Mouse (Mus musculus) midbrain, embryonic 16.5 days (tissue): ENCODE data around the gene 0610030E20Rik. TPM values are rescaled to one million over a fixed set of nuclear protein-coding genes. Genes with fewer than 3 reads are reported as not detected.

Experiments used
- ATAC-seq: fragments of 200-750 bp; cut with Nextera tagmentation; 2 replicates; pipeline ENCODE4 v1.8.0; 2017; ENCODE audit warnings: moderate TSS enrichment
- H3K27ac ChIP-seq: fragments of 300-500 bp; sonication (generic); 2 replicates; pipeline ENCODE4 v1.5.1; 2014; ENCODE audit warnings: mild to moderate bottlenecking, low read length, mixed read lengths
- H3K27me3 ChIP-seq: fragments of 300-500 bp; sonication (generic); 2 replicates; pipeline ENCODE4 v1.6.1; 2014; ENCODE audit warnings: low read depth, low read length, mixed read lengths; ENCODE audit not compliant: control insufficient read depth, insufficient read depth
- H3K36me3 ChIP-seq: fragments of 300-500 bp; sonication (generic); 2 replicates; pipeline ENCODE4 v1.6.1; 2014; ENCODE audit warnings: mild to moderate bottlenecking, low read length, moderate library complexity, mixed read lengths; ENCODE audit not compliant: control insufficient read depth, insufficient read depth
- H3K4me1 ChIP-seq: fragments of 300-500 bp; sonication (generic); 2 replicates; pipeline ENCODE4 v1.6.1; 2014; ENCODE audit warnings: mild to moderate bottlenecking, low read length, mixed read lengths; ENCODE audit not compliant: control insufficient read depth, insufficient read depth
- H3K4me2 ChIP-seq: fragments of 300-500 bp; sonication (generic); 2 replicates; pipeline ENCODE4 v1.6.1; 2014; ENCODE audit warnings: mild to moderate bottlenecking, low read length, mixed read lengths
- H3K4me3 ChIP-seq: fragments of 300-500 bp; sonication (generic); 2 replicates; pipeline ENCODE4 v1.5.1; 2014; ENCODE audit warnings: low read depth, mild to moderate bottlenecking, low read length, moderate library complexity, mixed read lengths
- H3K9ac ChIP-seq: fragments of 300-500 bp; sonication (generic); 2 replicates; pipeline ENCODE4 v1.6.1; 2014; ENCODE audit warnings: low read depth, low read length, mixed read lengths
- H3K9me3 ChIP-seq: fragments of 300-500 bp; sonication (generic); replicated peaks from 2 replicates; pipeline ENCODE4 v1.6.1; 2014; ENCODE audit warnings: mild to moderate bottlenecking, low read length, mixed read lengths; ENCODE audit not compliant: control insufficient read depth, poor library complexity, severe bottlenecking
- WGBS: fragments of 180-500 bp; shearing (Covaris S2); extraction: QIAGEN DNeasy Blood & Tissue Kit; methylation state at CpG from one replicate; pipeline ENCODE4 v1.1.7; 2014; 5-methylcytosine and 5-hydroxymethylcytosine counted together
- polyA plus RNA-seq: library from polyadenylated mRNA; unstranded; fragments of >200 nt; fragmentation: Nextera tagmentation; extraction: Ambion mirVana; gene quantifications from 2 replicates; pipeline ENCODE4 v1.2.1, GENCODE M21; 2015

Gene 0610030E20Rik
- polyA plus RNA-seq, 1 experiment from 2014 or later: 16.5 TPM

DNA sequence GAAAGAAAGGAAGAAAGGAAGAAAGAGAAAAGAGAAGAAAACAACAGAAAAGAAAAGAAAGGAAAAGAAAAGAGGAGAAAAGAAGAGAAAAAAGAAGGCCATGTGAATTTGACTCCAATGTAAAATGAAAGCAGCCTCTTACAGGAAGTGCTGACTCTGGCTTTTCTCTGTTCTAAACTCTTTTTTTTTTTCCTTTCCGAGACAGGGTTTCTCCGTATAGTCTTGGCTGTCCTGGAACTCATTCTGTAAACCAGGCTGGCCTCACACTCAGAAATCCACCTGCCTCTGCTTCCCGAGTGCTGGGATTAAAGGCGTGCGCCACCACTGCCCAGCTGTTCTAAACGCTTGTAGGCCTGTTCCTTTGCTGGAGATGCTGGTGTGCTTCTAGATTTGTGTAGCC lies 35.4 kb downstream of the 0610030E20Rik start:
- no peaks in the 10 kb centered on the region for H3K4me1 ChIP-seq
- H3K9ac ChIP-seq: no peak overlapping the region
- no peaks in the 10 kb centered on the region for H3K9me3 ChIP-seq
- 82% methylated on average over 6 of the region's 6 CpGs for WGBS
- H3K27ac ChIP-seq: no peak overlapping the region
- H3K4me2 ChIP-seq: no peak overlapping the region
- H3K27me3 ChIP-seq: peaks cover 17% of the 10 kb centered on the region
- no peak overlapping the region for H3K4me3 ChIP-seq
- ATAC-seq: no peak
- H3K36me3 ChIP-seq: no peaks in the 10 kb centered on the region

- H3K9ac ChIP-seq: no peak overlapping the region
- no peak overlapping the region for H3K4me3 ChIP-seq
- no peaks in the 10 kb centered on the region for H3K36me3 ChIP-seq
- ATAC-seq: no peak
- no peak overlapping the region for H3K4me2 ChIP-seq
- no peaks in the 10 kb centered on the region for H3K9me3 ChIP-seq
- H3K27me3 ChIP-seq: peaks cover 17% of the 10 kb centered on the region
- no peak overlapping the region for H3K27ac ChIP-seq
- WGBS: 85% methylated on average over 6 of the region's 6 CpGs
- no peaks in the 10 kb centered on the region for H3K4me1 ChIP-seq
Observed at GRCm38 (mm10) chr6:72383142-72383820, 36.2 kb downstream of the 0610030E20Rik start.

DNA sequence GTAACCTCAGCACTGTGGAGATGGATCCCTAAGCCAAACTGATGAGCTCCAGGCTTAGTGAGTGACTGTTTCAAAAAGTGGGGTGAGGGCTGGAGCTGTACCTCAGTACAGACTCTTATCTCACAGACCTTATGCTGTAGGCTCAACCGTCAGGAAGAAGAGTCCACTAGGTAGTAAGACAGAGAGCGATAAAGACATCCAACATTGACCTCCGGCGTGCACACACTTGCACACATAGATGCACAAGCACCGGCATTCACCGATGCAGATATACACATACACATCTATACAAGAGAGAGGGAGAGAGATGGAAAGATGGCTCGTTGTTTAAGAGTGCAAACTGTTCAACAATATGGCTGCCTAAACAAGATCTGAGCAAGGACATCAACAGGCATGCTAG lies 36.8 kb downstream of the 0610030E20Rik start:
- Histone ChIP-seq H3K27ac (no peak overlapping the region), H3K4me1 (no peaks in the 10 kb centered on the region), H3K4me3 (no peak overlapping the region), H3K9ac (no peak overlapping the region), H3K4me2 (no peak overlapping the region), H3K36me3 (no peaks in the 10 kb centered on the region), H3K27me3 (peaks cover 17% of the 10 kb centered on the region), H3K9me3 (no peaks in the 10 kb centered on the region)
- ATAC-seq: no peak
- 92% methylated on average over 7 of the region's 7 CpGs for WGBS

DNA sequence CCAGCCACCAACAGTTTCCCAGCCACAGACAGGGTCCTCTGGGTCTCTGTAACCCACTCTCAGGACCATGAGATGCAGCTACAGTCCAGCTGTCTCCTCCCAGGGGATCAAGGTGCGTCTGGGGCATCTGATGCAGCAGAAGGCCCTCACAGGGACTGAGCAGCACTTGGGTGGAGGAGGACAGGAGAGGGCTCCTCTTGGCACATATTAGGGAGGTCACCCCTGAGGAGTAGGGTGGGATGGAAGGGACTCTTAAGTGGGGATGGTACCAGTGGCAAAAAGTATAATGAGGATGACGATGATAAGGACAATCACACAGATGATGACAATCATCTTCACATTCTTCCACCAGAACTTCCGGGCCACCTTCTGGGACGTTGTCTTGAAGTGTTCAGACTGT lies 38.1 kb downstream of the 0610030E20Rik start:
- no peak overlapping the region for H3K4me2 ChIP-seq
- WGBS: 90% methylated on average over 4 of the region's 4 CpGs
- H3K9me3 ChIP-seq: no peaks in the 10 kb centered on the region
- H3K27ac ChIP-seq: no peak overlapping the region
- no peak overlapping the region for H3K9ac ChIP-seq
- H3K4me3 ChIP-seq: no peak overlapping the region
- peaks cover 11% of the 10 kb centered on the region for H3K27me3 ChIP-seq
- 0 out of 2 replicates have a peak, but pooled peaks cover under 1% of the 10 kb centered on the region for H3K4me1 ChIP-seq
- no peaks in the 10 kb centered on the region for H3K36me3 ChIP-seq
- ATAC-seq: no peak

- Histone ChIP-seq H3K4me3 (no peak overlapping the region), H3K4me1 (0 out of 2 replicates have a peak, but pooled peaks cover 3% of the 10 kb centered on the region), H3K27ac (no peak overlapping the region), H3K9me3 (no peaks in the 10 kb centered on the region), H3K4me2 (no peak overlapping the region), H3K36me3 (no peaks in the 10 kb centered on the region), H3K27me3 (peaks cover 15% of the 10 kb centered on the region), H3K9ac (no peak overlapping the region)
- ATAC-seq: no peak
- 96% methylated on average over 2 of the region's 2 CpGs for WGBS
Observed at GRCm38 (mm10) chr6:72386561-72386960, 39.4 kb downstream of the 0610030E20Rik start.

GRCm38 (mm10) chr6:72387816-72388215 lies 40.7 kb downstream of the 0610030E20Rik start:
- 73% methylated on average over 3 of the region's 3 CpGs for WGBS
- H3K4me3 ChIP-seq: no peak overlapping the region
- H3K9ac ChIP-seq: no peak overlapping the region
- H3K9me3 ChIP-seq: no peaks in the 10 kb centered on the region
- H3K4me1 ChIP-seq: 0 out of 2 replicates have a peak, but pooled peaks cover 3% of the 10 kb centered on the region
- H3K27ac ChIP-seq: no peak overlapping the region
- no peak for ATAC-seq
- no peaks in the 10 kb centered on the region for H3K36me3 ChIP-seq
- no peak overlapping the region for H3K4me2 ChIP-seq
- H3K27me3 ChIP-seq: peaks cover 15% of the 10 kb centered on the region

DNA sequence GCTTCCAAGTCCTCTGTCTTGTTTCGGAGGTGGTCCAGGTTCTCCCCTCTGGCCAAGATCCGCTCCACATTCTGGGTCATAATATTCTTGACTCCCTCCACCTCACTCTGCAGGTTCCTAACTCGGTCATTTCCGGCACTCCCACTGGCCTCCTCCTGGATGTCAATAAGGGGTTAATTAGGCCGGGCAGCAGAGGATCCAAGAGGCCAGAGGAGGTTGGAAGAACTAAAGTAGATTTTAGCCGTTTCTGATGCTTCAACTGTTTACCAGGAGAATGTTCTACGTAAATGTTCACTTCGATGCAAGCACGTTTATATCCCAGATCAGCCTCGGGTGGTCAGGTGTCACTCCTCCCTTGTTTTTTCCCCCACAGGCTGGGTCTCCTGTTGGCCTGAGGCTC lies 41.1 kb downstream of the 0610030E20Rik start:
- H3K9me3 ChIP-seq: no peaks in the 10 kb centered on the region
- 80% methylated on average over 10 of the region's 10 CpGs for WGBS

DNA sequence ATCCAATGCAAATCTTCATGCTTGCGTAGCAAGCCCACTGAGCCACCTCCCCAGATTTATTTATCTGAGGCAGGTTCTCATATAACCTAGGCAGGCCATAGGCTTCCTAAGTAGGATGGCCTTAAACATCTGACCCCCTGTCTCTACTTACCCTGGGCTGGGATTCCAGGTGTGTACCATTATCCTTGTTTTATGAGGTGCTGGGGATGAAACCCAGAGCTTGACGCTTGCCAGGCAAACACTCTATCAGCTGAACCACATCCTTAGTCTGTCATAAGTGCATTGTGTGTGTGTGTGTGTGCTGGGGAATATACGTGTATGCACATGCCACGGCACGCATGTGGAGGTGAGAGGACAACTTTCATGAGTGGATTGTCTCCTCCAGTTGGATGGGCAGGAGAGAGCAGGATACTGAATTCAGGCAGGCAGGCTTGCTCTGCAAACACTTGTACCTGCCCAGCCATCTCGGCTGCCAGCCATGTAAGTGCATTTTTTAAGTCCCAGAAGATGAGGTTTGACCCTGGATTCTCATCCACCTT lies 41.7 kb downstream of the 0610030E20Rik start:
- Histone ChIP-seq H3K36me3 (no peaks in the 10 kb centered on the region), H3K4me3 (no peak overlapping the region), H3K4me2 (no peak overlapping the region), H3K4me1 (0 out of 2 replicates have a peak, but pooled peaks cover 3% of the 10 kb centered on the region), H3K27me3 (peaks cover 15% of the 10 kb centered on the region), H3K9me3 (no peaks in the 10 kb centered on the region), H3K27ac (no peak overlapping the region), H3K9ac (no peak overlapping the region)
- ATAC-seq: no peak
- 90% methylated on average over 6 of the region's 6 CpGs for WGBS

More for the DNA sequence above, 41.1 kb downstream of the 0610030E20Rik start:
- Histone ChIP-seq H3K27ac (no peak overlapping the region), H3K4me3 (no peak overlapping the region), H3K4me2 (no peak overlapping the region), H3K27me3 (peaks cover 15% of the 10 kb centered on the region), H3K36me3 (no peaks in the 10 kb centered on the region), H3K9ac (no peak overlapping the region), H3K4me1 (0 out of 2 replicates have a peak, but pooled peaks cover 3% of the 10 kb centered on the region)
- no peak for ATAC-seq

GRCm38 (mm10) chr6:72389471-72389940 lies 42.4 kb downstream of the 0610030E20Rik start:
- no peaks in the 10 kb centered on the region for H3K36me3 ChIP-seq
- H3K27me3 ChIP-seq: peaks cover 15% of the 10 kb centered on the region
- ATAC-seq: no peak
- 32% methylated on average over 13 of the region's 13 CpGs for WGBS
- 0 out of 2 replicates have a peak, but pooled peaks cover 3% of the 10 kb centered on the region for H3K4me1 ChIP-seq
- H3K9ac ChIP-seq: peak overlapping the region; percentile 8; the same call in 1 of the 2 replicates
- H3K27ac ChIP-seq: no peak overlapping the region
- H3K9me3 ChIP-seq: no peaks in the 10 kb centered on the region
- H3K4me2 ChIP-seq: peak overlapping the region; percentile 40
- H3K4me3 ChIP-seq: peak overlapping the region; percentile 24
